Mouse (Mus musculus): ENCODE results near the gene Dr1.
"Not testable (repeated sequence)": the region's sequence is repeated elsewhere in the genome, so short reads cannot be mapped to it uniquely, and the experiment has no call there.

The Dr1 gene

GRCm38 (mm10) chr5:108268127-108269062, at the start of gene Dr1:
Gene Dr1 (plus strand): TSS chr5:108268897.
- peak; percentile 81 for DNase-seq

DNA sequence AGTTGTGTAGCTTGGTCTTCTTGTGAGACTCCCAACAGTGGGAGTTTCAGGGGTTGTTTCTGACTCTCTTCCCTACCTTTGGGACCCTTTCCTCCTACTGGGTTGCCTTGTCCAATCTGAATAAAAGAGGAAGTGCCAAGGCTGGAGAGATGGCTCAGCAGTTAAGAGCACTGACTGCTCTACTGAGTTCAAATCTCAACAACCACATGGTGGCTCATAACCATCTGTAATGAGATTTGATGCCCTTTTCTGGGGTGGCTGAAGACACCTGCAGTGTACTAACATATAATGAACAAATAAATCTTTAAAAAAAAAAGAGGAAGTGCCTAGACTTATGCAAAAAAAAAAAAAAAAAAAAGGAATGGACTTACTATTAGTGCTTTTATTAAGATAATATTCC, 44.6 kb upstream of the Dr1 start:
- DNase-seq: no peak

DNA sequence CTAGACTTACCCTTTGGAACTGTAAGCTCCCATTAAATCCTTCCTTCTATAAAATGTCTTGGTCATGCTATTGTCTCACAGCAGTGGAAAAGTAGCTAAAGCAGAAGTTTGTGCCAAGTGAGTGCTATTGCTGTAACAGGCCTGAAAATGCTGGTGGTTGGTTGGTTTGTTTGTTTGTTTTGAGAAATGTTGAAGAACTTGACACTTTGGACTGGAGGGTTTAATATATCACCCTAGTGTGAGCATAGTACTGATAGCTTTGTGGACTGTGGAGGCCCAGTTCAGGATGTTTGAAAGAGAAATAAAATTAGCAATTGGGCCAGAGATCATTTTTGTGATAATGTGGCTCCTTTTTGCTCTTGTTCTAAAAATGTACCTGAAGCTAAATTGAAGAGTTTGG, 42.5 kb upstream of the Dr1 start:
- peak in 1 of 2 experiments; percentile 14 for DNase-seq

- DNase-seq: no peak
These were observed 22.4 kb upstream of the Dr1 start for GRCm38 (mm10) chr5:108246314-108246765.

DNA sequence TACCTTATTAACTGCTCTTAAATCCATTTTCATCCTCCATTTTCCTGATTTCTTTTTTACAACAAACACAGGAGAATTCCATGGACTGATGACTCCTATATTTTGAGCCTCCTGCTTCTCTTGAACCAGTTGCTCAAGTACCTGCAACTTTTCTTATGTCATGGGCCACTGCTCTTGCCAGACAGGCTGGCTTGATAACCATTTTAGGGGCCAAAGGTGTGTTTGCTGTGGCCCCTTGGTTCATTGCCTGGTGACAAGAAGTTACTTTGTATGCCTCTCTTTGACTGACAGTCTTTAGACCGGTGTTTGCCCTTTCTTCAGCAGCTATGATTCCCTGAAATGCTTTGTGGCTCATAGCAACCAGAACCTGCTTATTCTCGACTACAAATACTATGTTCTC, 18.7 kb upstream of the Dr1 start:
- no peak for DNase-seq

DNA sequence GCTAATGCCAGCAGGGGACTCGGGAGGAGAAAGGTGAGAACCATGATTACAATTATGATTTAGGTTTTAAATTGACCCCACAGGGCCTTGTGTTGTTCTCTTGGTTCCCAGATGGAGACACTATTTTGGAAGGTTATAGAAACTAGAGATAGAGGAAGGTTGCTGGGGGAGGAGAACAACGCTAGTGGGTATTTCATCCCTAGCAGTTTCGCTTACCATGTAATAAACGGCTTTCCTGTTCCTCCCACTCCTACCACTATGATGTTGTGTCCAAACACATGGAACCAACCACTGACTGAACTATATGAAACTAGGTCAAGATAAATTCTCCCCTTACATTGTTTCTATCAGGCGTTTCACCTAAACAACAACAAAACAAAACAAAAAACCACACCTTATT, 13.4 kb upstream of the Dr1 start:
- DNase-seq: no peak

GRCm38 (mm10) chr5:108262722-108263121, 6.0 kb upstream of the Dr1 start:
- peak; percentile 69 to 84 for DNase-seq

- DNase-seq: not testable (repeated sequence)
These were observed 4.9 kb upstream of the Dr1 start for GRCm38 (mm10) chr5:108263785-108264184.

GRCm38 (mm10) chr5:108266990-108267389, 1.7 kb upstream of the Dr1 start:
- no peak for DNase-seq

DNA sequence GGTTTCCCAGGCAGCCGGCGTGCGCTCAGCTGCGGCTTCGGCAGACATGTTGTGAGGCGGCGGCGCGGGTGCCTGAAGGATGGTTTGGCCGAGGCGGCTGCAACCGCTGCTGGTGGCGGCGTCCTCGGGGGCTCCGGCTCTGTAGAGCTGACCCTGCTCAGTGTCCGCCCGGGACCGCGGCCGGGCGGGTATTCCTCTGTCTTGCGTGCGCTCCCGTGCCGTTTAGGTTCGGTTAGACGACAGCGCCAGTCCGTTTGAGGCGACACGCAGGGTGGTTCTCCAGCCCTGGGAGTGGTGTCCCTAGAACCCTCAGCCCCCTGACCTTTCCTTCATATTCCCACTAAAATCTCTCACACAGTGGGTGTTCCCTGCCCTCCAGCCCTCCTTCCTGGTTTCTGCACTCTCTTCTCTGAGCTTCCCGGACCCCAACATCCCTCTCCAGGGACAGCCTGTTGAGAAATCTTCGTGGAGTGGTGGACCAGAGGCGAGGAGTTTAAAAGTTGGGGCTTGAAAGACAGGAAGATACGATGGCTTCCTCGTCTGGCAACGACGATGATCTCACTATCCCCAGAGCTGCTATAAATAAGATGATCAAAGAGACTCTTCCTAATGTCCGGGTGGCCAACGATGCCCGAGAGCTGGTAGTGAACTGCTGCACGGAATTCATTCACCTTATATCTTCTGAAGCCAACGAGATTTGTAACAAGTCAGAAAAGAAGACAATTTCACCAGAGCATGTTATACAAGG, 540 bp downstream of the Dr1 start:
- DNase-seq: no peak

DNA sequence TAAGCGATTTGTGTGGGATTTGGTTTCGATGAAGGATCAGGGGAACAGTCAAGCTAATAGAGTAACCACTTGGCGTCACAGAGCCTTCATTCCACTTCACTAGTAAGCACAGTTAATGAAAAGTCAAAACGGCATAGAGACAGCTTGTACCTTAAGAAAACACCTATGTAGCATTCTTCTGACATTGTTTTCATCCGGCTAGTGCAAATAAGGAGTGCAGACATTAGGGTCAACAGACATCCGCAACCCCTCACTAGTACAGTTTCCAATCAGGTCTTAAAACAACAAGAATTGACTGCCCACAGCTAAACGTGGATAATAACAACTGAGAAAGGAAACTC, 1.1 kb downstream of the Dr1 start:
- DNase-seq: no peak

- no peak for DNase-seq
These were observed 1.7 kb downstream of the Dr1 start for GRCm38 (mm10) chr5:108270415-108270814.

DNA sequence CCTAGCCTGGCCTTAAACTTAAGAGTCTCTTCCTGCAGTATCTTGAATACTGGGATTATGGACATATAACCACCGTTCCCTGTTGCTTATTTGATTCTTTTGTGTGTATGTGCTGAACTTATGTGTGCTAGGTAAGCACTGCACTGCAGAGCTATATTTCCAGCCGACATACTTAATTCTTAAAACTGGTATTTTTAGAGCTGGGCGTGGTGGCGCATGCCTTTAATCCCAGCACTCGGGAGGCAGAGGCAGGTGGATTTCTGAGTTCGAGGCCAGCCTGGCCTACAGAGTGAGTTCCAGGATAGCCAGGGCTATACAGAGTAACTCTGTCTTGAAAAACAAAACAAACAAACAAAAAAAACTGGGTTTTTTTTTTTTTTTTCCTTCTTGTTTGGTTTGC, 2.6 kb downstream of the Dr1 start:
- not testable (repeated sequence) for DNase-seq

DNA sequence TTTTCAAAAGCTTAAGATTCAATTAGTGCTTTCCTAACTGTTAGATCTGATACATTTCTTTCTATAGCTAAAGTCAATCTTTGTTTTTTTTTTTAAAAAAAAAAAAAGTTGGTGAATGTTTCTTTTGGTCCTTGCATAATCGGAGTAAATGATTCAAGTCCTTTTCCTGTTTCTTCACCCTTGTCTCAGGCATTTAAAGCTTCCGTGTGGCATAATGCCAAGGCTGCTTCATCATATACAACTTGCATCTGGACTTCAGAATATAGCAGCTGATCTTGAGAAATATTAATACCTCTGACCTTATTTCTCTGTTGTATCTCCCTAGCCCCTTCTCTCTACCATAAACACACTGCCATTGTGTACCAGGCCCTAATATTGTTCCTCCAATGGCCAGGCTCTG, 18.3 kb downstream of the Dr1 start:
- no peak for DNase-seq

DNA sequence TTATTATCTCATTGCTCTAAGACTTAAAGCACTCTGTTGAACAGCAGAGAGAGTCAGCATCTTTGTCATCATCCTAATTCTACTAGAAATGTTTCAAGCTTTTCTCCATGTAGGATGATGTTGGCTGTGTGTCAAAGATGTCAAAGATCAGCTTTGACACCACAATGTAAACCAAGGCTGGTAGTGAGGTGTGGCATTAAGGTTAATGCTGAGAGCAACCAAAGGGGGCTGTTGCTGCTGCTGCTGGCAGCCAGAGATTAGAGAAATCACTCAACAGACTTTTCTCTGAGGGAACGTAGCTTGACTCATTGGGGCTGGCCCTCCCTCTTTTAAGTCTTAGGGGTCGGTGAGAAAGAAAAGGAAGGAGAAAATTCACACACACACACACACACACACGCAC, 32.9 kb downstream of the Dr1 start:
- DNase-seq: no peak

DNA sequence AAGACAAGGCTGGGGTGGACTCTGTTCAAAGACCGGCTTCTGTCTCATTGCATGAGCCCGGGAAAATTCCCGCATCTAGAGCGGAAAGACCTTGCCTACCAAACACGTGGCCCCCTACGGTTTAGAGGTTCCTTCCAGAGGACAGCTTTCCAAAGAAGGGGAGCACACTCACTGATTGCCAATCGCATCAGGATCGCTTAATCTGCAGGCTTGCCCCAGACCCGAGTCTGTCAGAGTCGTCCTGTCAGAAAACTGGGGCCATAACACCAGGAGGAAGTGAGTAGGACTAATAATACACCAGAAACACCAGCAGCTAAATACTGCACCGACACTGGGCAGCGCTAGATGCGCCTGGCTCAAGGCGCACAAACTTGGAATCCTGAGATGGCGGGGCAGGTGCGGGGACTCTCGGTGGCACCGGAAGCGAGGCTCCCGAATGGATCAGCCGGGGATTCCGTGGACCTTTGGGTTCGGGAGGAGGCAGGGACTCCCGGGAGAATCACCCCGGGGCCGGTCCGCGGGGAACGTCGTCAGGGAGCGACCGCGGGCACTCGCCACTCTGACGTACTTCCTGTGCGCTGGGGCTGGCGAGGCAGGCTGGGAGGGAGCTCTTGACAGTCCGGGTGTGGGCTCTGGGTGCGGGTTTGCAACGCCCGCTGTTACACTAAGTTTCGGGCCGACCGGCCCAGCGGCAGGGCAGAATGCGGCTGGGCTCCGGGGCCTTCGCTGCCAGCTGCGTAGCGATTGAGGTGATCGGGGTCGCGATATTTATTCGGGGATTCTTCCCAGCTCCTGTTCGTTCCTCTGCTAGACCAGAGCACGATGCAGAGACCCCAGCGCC, 43.7 kb downstream of the Dr1 start, which contains the start of gene Pigg:
TSS of gene Pigg (plus strand) at position 386 of the 841 bp plus-strand sequence.
- peak; percentile 87 to 90 for DNase-seq

DNA sequence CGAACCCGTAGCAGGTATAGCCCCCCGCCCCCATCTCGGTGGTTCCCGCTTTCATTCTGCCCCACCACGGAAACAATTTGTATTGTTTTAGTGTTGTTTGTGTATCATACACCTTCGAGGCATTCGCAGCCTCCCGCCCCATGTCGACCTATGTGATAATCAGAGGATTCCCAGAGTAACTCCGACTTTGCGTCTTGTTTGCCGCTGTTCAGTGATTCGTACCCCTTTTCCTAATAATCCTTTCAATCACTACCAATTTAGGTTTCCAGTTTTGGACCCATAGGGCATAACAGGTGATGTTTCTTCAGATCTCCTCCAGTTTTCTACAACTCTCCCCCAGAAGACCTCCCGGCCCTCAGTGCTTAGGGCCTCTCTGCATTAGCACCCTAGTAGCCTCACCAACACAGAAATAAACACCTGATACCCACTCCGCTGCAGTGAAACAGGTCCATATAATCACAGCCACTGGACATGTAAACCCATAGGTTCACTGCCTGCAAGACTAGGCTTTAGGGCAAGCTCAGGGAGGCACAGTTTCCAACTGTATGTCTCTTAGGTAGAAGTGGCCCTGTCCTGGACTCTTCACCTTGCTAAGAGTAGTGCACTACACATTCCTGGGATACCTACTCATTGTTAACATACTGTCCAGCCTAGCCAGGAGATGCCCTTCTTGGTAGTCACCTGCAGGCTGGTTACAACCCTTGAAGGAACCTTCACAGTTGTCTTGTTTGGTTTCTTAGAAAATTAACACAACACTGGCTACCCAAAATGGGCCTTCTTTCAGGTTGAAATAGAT, 44.6 kb downstream of the Dr1 start:
- DNase-seq: no peak

Data from kidney, adult 8-10 months (tissue).